Mouse (Mus musculus) stomach, embryonic 14.5 days (tissue): ENCODE data around the gene Agtpbp1. TPM values are rescaled to one million over a fixed set of nuclear protein-coding genes. Genes with fewer than 3 reads are reported as not detected.

ENCODE experiments used
- ATAC-seq: fragments of 200-750 bp; cut with Nextera tagmentation; 2 replicates; pipeline ENCODE4 v1.8.0; 2017; ENCODE audit warnings: low read depth, moderate TSS enrichment; ENCODE audit not compliant: insufficient number of reproducible peaks, insufficient read depth, low FRiP score
- H3K27ac ChIP-seq: fragments of 300-500 bp; sonication (generic); 2 replicates; pipeline ENCODE4 v1.5.1; 2014; ENCODE audit warnings: mild to moderate bottlenecking, low read length, moderate library complexity, mixed read lengths
- H3K27me3 ChIP-seq: fragments of 300-500 bp; sonication (generic); 2 replicates; pipeline ENCODE4 v1.6.1; 2014; ENCODE audit warnings: low read length, control low read depth, mixed read lengths; ENCODE audit not compliant: control insufficient read depth, insufficient read depth
- H3K36me3 ChIP-seq: fragments of 300-500 bp; sonication (generic); 2 replicates; pipeline ENCODE4 v1.6.1; 2014; ENCODE audit warnings: mild to moderate bottlenecking, control low read depth, low read length, moderate library complexity, mixed read lengths; ENCODE audit not compliant: control insufficient read depth, insufficient read depth
- H3K4me1 ChIP-seq: fragments of 300-500 bp; sonication (generic); 2 replicates; pipeline ENCODE4 v1.6.1; 2014; ENCODE audit warnings: low read length, control low read depth, mixed read lengths; ENCODE audit not compliant: control insufficient read depth, insufficient read depth
- H3K4me2 ChIP-seq: fragments of 300-500 bp; sonication (generic); replicated peaks from 2 replicates; pipeline ENCODE4 v1.6.1; 2014; ENCODE audit warnings: low read depth, low read length, control low read depth
- H3K4me3 ChIP-seq: fragments of 300-500 bp; sonication (generic); 2 replicates; pipeline ENCODE4 v1.5.1; 2014; ENCODE audit warnings: low read depth, low read length, control low read depth
- H3K9ac ChIP-seq: fragments of 300-500 bp; sonication (generic); replicated peaks from 2 replicates; pipeline ENCODE4 v1.6.1; 2014; ENCODE audit warnings: low read depth, mild to moderate bottlenecking, control low read depth, low read length, moderate library complexity, mixed read lengths
- H3K9me3 ChIP-seq: fragments of 300-500 bp; sonication (generic); 2 replicates; pipeline ENCODE4 v1.6.1; 2016; ENCODE audit warnings: low read depth, low read length, control low read depth; ENCODE audit not compliant: control insufficient read depth
- WGBS: fragments of 180-500 bp; shearing (Covaris S2); extraction: QIAGEN DNeasy Blood & Tissue Kit; methylation state at CpG from one replicate; pipeline ENCODE4 v1.1.7; 2014; 5-methylcytosine and 5-hydroxymethylcytosine counted together
- polyA plus RNA-seq: library from polyadenylated mRNA; unstranded; fragments of >200 nt; fragmentation: Nextera tagmentation; extraction: Ambion mirVana; gene quantifications from 2 replicates; pipeline ENCODE4 v1.2.1, GENCODE M21; 2014

Agtpbp1 gene
- polyA plus RNA-seq, 1 experiment from 2014 or later, result 27.6 TPM

GRCm38 (mm10) chr13:59552751-59553150 lies 32.3 kb downstream of the Agtpbp1 start:
- Histone ChIP-seq H3K27ac (no peak overlapping the region), H3K27me3 (no peaks in the 10 kb centered on the region), H3K4me1 (peaks cover 16% of the 10 kb centered on the region; the same call in 1 of the 2 replicates), H3K9me3 (no peaks in the 10 kb centered on the region), H3K9ac (no peak overlapping the region), H3K36me3 (no peaks in the 10 kb centered on the region), H3K4me3 (no peak overlapping the region), H3K4me2 (no peak overlapping the region)
- 58% methylated on average over 2 of the region's 2 CpGs for WGBS
- ATAC-seq, result no peak

DNA sequence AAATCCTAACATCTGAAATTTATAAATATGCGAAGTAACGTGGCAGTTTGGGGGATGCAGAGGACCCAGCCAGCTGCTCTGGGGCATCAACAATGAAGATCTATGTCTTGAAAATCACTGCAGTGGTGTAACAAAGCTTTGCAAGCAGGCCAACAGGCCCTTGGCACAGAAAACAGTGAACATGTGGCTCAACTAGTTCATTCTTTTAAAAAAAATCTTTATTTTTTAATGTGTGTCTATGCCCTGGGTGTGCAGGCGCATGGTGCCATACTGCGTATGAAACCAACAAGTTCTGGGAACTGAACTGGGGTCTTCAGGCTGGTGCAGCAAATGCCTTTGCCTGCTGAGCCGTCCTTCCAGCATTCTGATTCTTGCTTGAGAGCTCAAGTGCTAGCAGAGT lies 32.7 kb downstream of the Agtpbp1 start:
- Histone ChIP-seq H3K27ac (no peak overlapping the region), H3K36me3 (no peaks in the 10 kb centered on the region), H3K4me1 (peaks cover 14% of the 10 kb centered on the region; the same call in 1 of the 2 replicates), H3K9me3 (no peaks in the 10 kb centered on the region), H3K4me2 (no peak overlapping the region), H3K4me3 (no peak overlapping the region), H3K27me3 (no peaks in the 10 kb centered on the region), H3K9ac (no peak overlapping the region)
- no peak for ATAC-seq
- 87% methylated on average over 5 of the region's 5 CpGs for WGBS

DNA sequence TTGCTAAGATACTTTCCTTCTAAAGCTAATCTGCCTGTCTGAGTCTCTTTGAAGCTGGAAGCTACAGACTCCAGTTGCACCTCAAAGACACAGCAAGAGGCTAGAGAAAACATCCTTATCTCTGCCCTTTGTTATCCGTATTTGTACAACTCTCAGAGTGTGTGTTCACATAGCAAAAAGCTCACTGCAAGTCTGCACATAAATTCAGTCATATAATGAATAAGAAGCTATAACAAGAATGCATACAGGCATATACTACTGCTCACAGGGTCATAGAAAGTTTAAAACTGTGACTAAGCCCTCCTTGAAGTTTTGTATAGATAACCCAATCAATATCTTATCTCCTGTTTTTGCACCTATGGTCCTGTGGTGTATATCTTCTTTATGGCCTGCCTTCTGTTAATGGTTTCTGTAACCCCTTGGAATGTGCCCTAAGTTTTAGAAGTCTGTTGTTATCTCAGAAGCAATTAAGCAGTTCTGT lies 35.7 kb downstream of the Agtpbp1 start:
- H3K27me3 ChIP-seq, result no peaks in the 10 kb centered on the region
- peak; percentile 57 for ATAC-seq
- no peak overlapping the region for H3K9ac ChIP-seq
- 18% methylated on average over 1 of the region's 1 CpGs for WGBS
- H3K27ac ChIP-seq, result no peak overlapping the region
- no peak overlapping the region for H3K4me2 ChIP-seq
- peaks cover 17% of the 10 kb centered on the region; the same call in 1 of the 2 replicates for H3K4me1 ChIP-seq
- no peak overlapping the region for H3K4me3 ChIP-seq
- no peaks in the 10 kb centered on the region for H3K36me3 ChIP-seq
- H3K9me3 ChIP-seq, result no peaks in the 10 kb centered on the region

DNA sequence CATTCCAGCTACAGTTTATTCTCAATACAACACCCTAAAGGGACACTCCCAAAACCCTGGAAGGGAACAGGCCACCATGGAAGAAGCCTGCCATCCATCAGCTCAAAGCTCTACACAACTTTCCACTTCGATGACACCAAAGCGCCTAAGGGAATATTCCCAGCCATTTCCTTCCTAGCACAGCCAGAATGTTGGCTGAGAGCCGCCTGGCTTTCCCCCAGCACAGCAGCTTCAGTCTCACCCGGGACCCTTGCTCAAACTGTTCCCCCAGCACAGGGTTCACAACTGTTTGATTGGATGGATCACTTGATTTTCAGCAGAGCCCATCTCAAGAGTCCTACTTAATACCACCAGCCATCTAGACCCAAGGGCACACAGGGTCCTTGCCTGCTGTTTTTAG lies 37.3 kb downstream of the Agtpbp1 start:
- no peaks in the 10 kb centered on the region for H3K27me3 ChIP-seq
- H3K4me3 ChIP-seq, result no peak overlapping the region
- ATAC-seq, result no peak
- H3K36me3 ChIP-seq, result no peaks in the 10 kb centered on the region
- H3K27ac ChIP-seq, result no peak overlapping the region
- H3K4me2 ChIP-seq, result no peak overlapping the region
- H3K9ac ChIP-seq, result no peak overlapping the region
- peaks cover 17% of the 10 kb centered on the region; the same call in 1 of the 2 replicates for H3K4me1 ChIP-seq
- 63% methylated on average over 4 of the region's 4 CpGs for WGBS
- H3K9me3 ChIP-seq, result no peaks in the 10 kb centered on the region

DNA sequence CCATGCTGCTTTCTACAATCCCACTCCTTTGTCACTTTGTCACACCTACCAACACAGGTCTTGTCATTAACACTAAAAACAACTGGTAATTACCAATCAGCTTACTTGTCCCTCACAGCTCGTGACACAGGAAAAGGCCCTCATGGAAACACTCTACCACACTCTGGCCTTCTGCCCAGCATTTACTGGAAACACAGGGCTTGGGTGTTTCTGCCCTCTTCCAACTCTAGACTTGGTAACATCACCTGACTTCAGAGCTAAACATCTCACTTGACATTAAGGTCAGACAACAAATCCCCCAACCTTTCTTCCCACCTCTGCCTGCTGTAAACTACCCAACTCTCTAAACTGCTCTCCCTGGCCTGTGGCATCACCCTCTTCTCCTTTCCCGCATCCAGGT lies 37.9 kb downstream of the Agtpbp1 start:
- no peak overlapping the region for H3K27ac ChIP-seq
- H3K36me3 ChIP-seq, result no peaks in the 10 kb centered on the region
- no peak overlapping the region for H3K4me2 ChIP-seq
- peaks cover 17% of the 10 kb centered on the region; the same call in 1 of the 2 replicates for H3K4me1 ChIP-seq
- no peaks in the 10 kb centered on the region for H3K9me3 ChIP-seq
- H3K27me3 ChIP-seq, result no peaks in the 10 kb centered on the region
- WGBS, result 75% methylated on average over 2 of the region's 2 CpGs
- ATAC-seq, result no peak
- H3K9ac ChIP-seq, result no peak overlapping the region
- no peak overlapping the region for H3K4me3 ChIP-seq

GRCm38 (mm10) chr13:59542411-59542810 lies 42.6 kb downstream of the Agtpbp1 start:
- WGBS, result 89% methylated on average over 10 of the region's 10 CpGs
- no peak overlapping the region for H3K4me2 ChIP-seq
- H3K27me3 ChIP-seq, result no peaks in the 10 kb centered on the region
- peaks cover 15% of the 10 kb centered on the region; the same call in 1 of the 2 replicates for H3K4me1 ChIP-seq
- H3K27ac ChIP-seq, result no peak overlapping the region
- no peaks in the 10 kb centered on the region for H3K9me3 ChIP-seq
- no peaks in the 10 kb centered on the region for H3K36me3 ChIP-seq
- no peak overlapping the region for H3K4me3 ChIP-seq
- no peak for ATAC-seq
- H3K9ac ChIP-seq, result no peak overlapping the region

DNA sequence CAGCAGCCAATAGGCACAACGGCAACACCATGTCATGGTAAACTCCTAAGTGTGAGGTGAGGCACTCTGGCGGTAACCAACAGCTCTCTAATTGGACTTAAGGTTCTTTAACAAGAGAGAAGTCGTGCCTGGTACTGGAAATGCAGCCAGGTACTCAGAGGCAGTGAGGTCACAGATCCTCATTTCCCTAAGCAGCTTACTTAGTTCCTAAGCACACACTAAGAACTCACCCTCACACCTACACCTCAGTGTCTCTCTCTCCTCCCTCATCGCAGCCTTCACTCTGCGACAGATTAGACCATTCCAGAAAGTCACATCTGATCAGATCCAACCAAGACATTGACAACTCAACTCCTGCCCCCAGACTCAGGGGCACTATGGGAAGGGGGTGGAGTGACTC lies 45.0 kb downstream of the Agtpbp1 start:
- H3K9ac ChIP-seq, result no peak overlapping the region
- H3K9me3 ChIP-seq, result no peaks in the 10 kb centered on the region
- no peak overlapping the region for H3K4me3 ChIP-seq
- H3K27ac ChIP-seq, result no peak overlapping the region
- no peaks in the 10 kb centered on the region; the same call in 1 of the 2 replicates for H3K36me3 ChIP-seq
- H3K4me1 ChIP-seq, result 0 out of 2 replicates have a peak, but pooled peaks cover 4% of the 10 kb centered on the region
- no peak for ATAC-seq
- WGBS, result 78% methylated on average over 5 of the region's 5 CpGs
- no peak overlapping the region for H3K4me2 ChIP-seq
- no peaks in the 10 kb centered on the region for H3K27me3 ChIP-seq

GRCm38 (mm10) chr13:59538661-59539060 lies 46.4 kb downstream of the Agtpbp1 start:
- Histone ChIP-seq H3K27me3 (no peaks in the 10 kb centered on the region), H3K4me2 (no peak overlapping the region), H3K36me3 (no peaks in the 10 kb centered on the region; the same call in none of the 2 replicates), H3K4me1 (no peaks in the 10 kb centered on the region), H3K27ac (no peak overlapping the region), H3K4me3 (no peak overlapping the region), H3K9me3 (no peaks in the 10 kb centered on the region), H3K9ac (no peak overlapping the region)
- WGBS, result 84% methylated on average over 5 of the region's 5 CpGs
- ATAC-seq, result no peak

DNA sequence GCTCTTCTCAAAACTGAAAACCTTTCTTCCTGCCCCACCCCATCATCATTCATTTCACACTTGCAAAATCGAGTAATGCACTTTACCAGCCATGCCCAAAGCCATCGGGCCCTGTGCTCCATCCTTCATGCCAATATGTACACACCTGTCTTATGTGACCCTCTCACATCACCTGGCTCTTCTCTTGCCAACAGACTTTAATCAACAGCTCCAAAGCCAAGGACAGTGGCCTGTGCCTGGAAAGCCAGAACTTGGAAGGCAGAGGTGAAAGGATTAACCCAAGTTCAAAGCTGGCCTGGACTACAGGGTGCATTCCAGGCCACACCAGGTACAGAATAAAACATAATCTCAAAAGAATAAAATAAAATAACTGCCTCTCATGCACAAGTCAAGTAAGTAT lies 48.4 kb downstream of the Agtpbp1 start:
- H3K4me3 ChIP-seq, result no peak overlapping the region
- WGBS, result 52% methylated on average over 2 of the region's 2 CpGs
- no peak for ATAC-seq

More for the DNA sequence above, 48.4 kb downstream of the Agtpbp1 start:
- Histone ChIP-seq H3K4me1 (no peaks in the 10 kb centered on the region), H3K9me3 (no peaks in the 10 kb centered on the region), H3K9ac (no peak overlapping the region), H3K27ac (no peak overlapping the region), H3K27me3 (no peaks in the 10 kb centered on the region), H3K4me2 (no peak overlapping the region), H3K36me3 (no peaks in the 10 kb centered on the region; the same call in none of the 2 replicates)
